Mouse (Mus musculus) heart, embryonic 14.5 days (tissue): Measurements from ENCODE around the gene Megf8. TPM values are rescaled to one million over a fixed set of nuclear protein-coding genes. Genes with fewer than 3 reads are reported as not detected.
A peak's percentile ranks its signal among the peaks of the same experiment; 100 is the strongest.

Source experiments
- ATAC-seq: fragments of 200-750 bp; cut with Nextera tagmentation; 2 replicates; pipeline ENCODE4 v1.8.0; 2017; ENCODE audit warnings: low read depth, moderate TSS enrichment; ENCODE audit not compliant: insufficient number of reproducible peaks, insufficient read depth, low FRiP score
- H3K27ac ChIP-seq, 2 experiments: fragments of 200-500 bp in 1 of 2; fragments of 300-500 bp in 1 of 2; sonication (generic) in 1 of 2; replicated peaks in 1 of 2; 2 replicates each; pipeline ENCODE4 v1.5.1; 2012 to 2014; ENCODE audit warnings: low read depth in 2 of 2, low read length in 2 of 2, control low read depth in 1 of 2, mild to moderate bottlenecking in 1 of 2, mixed read lengths in 1 of 2; ENCODE audit not compliant: control insufficient read depth in 1 of 2, insufficient read depth in 1 of 2
- H3K27me3 ChIP-seq: fragments of 300-500 bp; sonication (generic); 2 replicates; pipeline ENCODE4 v1.6.1; 2014; ENCODE audit warnings: mild to moderate bottlenecking, low read length, control low read depth; ENCODE audit not compliant: control insufficient read depth, insufficient read depth
- H3K36me3 ChIP-seq: fragments of 300-500 bp; sonication (generic); 2 replicates; pipeline ENCODE4 v1.6.1; 2014; ENCODE audit warnings: mild to moderate bottlenecking, control low read depth, low read length, mixed read lengths; ENCODE audit not compliant: control insufficient read depth, insufficient read depth
- H3K4me1 ChIP-seq, 2 experiments: fragments of 200-500 bp in 1 of 2; fragments of 300-500 bp in 1 of 2; sonication (generic) in 1 of 2; 2 replicates each; pipeline ENCODE4 v1.6.1; 2012 to 2014; ENCODE audit warnings: low read length in 2 of 2, control low read depth in 1 of 2, mixed read lengths in 1 of 2; ENCODE audit not compliant: control insufficient read depth in 2 of 2, insufficient read depth in 2 of 2
- H3K4me2 ChIP-seq: fragments of 300-500 bp; sonication (generic); 2 replicates; pipeline ENCODE4 v1.6.1; 2014; ENCODE audit warnings: mild to moderate bottlenecking, low read length
- H3K4me3 ChIP-seq, 2 experiments: fragments of 200-500 bp in 1 of 2; fragments of 300-500 bp in 1 of 2; sonication (generic) in 1 of 2; 2 replicates each; pipeline ENCODE4 v1.5.1; 2012 to 2014; ENCODE audit warnings: low read length in 2 of 2, mild to moderate bottlenecking in 2 of 2, control low read depth in 1 of 2, low read depth in 1 of 2, moderate library complexity in 1 of 2; ENCODE audit not compliant: control insufficient read depth in 1 of 2, insufficient read depth in 1 of 2
- H3K9ac ChIP-seq: fragments of 300-500 bp; sonication (generic); 2 replicates; pipeline ENCODE4 v1.6.1; 2014; ENCODE audit warnings: mild to moderate bottlenecking, low read length
- H3K9me3 ChIP-seq: fragments of 300-500 bp; sonication (generic); 2 replicates; pipeline ENCODE4 v1.6.1; 2016; ENCODE audit warnings: low read length, control low read depth; ENCODE audit not compliant: control insufficient read depth
- WGBS: fragments of 180-500 bp; shearing (Covaris S2); extraction: QIAGEN DNeasy Blood & Tissue Kit; methylation state at CpG from one replicate; pipeline ENCODE4 v1.1.7; 2014; 5-methylcytosine and 5-hydroxymethylcytosine counted together
- polyA plus RNA-seq: library from polyadenylated mRNA; unstranded; fragments of >200 nt; fragmentation: Nextera tagmentation; extraction: Ambion mirVana; gene quantifications from 2 replicates; pipeline ENCODE4 v1.2.1, GENCODE M21; 2014

The Megf8 gene
- polyA plus RNA-seq, 1 experiment from 2014 or later: 7.9 TPM

- no peak overlapping the region for H3K9ac ChIP-seq
- H3K4me2 ChIP-seq: no peak overlapping the region
- H3K9me3 ChIP-seq: no peaks in the 10 kb centered on the region
- no peak overlapping the region for H3K4me3 ChIP-seq
- WGBS: 80% methylated on average over 4 of the region's 4 CpGs
- H3K4me1 ChIP-seq: peaks cover 10 to 31% of the 10 kb centered on the region in 2 experiments; a peak in 3 of 4 replicates
- H3K27ac ChIP-seq: 0 out of 4 replicates have a peak overlapping the region, but pooled peaks of 1 of the 2 experiments have one; percentile 7
- H3K27me3 ChIP-seq: no peaks in the 10 kb centered on the region
- H3K36me3 ChIP-seq: peaks cover 66% of the 10 kb centered on the region
- ATAC-seq: no peak
These were observed 22.5 kb upstream of the Megf8 start for GRCm38 (mm10) chr7:25294495-25294894.

DNA sequence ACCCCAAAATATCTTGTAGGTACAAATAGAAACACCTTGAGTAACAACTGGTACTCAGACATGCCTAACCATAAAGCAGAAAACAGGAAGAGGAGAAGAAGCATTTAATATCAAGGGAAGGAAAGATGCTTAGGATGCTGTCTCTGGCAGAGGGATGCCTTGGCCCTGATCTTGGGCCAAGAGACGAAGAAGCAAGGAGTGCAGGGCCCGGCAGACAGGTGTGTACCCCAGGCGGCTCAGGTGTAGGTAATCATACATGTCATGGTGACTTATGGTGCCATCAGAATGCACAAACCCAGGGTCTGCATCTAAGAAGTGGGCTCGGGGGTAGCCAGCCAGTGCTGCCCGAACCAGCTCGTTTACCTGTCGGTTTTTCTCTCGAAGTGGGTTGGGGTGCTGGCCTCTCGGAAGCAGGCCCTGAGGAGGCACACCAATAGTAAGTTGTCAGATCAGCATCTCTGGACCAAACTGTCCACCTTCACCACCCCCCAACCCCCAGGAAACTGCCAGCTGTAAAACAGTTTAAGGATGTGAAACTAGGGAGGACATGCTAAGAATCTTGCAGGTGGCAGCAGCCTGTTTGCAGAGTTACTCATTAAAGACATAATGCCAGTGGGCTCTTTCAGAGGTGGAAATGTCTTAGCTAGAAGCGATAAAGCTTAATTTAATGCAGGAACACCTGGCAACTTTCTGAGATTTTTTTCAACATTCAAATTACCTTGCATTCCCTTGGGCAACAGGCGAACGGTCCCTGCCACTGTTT, 21.8 kb upstream of the Megf8 start:
- Histone ChIP-seq H3K4me1 (peaks cover 10 to 31% of the 10 kb centered on the region in 2 experiments; a peak in 3 of 4 replicates), H3K27ac (no peak overlapping the region), H3K9ac (no peak overlapping the region), H3K9me3 (no peaks in the 10 kb centered on the region), H3K36me3 (peaks cover 60% of the 10 kb centered on the region), H3K4me3 (no peak overlapping the region), H3K4me2 (no peak overlapping the region), H3K27me3 (no peaks in the 10 kb centered on the region)
- WGBS: 89% methylated on average over 12 of the region's 12 CpGs
- no peak for ATAC-seq

- ATAC-seq: peak; percentile 5; the same call in 1 of the 2 replicates
- H3K4me3 ChIP-seq: peak overlapping the region; percentile 81 to 82
- peak overlapping the region; percentile 92 for H3K4me2 ChIP-seq
- H3K27ac ChIP-seq: peak overlapping the region; percentile 81 to 84
- peaks cover 5 to 25% of the 10 kb centered on the region in 2 experiments; a peak in 3 of 4 replicates for H3K4me1 ChIP-seq
- 1% methylated on average over 21 of the region's 21 CpGs for WGBS
- H3K36me3 ChIP-seq: peaks cover 41% of the 10 kb centered on the region
- H3K9me3 ChIP-seq: no peaks in the 10 kb centered on the region
- peak overlapping the region; percentile 75 for H3K9ac ChIP-seq
- no peaks in the 10 kb centered on the region for H3K27me3 ChIP-seq
These were observed 20.0 kb upstream of the Megf8 start for GRCm38 (mm10) chr7:25296945-25297453.

DNA sequence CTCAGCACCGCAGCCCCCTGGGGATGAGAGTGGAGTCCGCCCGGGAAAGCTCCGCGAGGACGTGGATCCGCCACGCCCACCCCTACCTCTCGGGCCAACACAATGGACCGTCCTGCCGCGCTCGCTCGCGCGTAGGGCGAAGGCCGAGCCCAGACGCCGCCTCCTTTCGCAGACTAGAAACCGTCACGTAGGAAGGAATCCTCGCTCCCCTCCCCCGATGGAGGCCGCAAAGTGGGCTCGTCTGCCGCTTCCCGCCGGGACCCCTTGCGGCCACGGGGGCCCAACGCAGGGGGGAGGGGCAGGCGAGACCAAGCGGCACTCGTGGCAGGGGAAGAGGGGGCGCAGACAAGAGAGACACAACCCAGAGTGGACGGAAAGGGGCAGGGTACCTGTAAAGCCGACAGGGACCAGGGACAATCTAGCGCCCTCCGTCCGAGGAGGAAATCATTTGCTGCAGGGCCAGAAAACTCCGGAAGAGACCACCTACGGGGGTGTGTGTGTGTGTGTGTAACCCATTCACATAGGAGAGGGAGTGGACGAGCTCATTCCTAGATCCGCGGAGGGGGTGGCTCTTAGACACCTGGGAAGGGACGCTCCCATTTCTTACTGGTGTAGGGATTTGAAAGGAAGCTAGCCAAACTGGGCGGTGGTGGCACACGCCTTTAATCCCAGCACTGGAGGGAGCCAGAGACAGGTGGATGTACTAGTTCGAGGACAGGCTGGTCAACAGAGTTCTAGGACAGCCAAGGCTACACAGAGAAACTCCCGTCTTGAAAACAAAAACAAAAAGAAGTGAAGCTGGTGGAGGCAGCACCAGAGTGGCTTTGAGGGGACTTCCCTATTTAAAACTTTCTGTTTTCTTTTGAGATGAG, 19.3 kb upstream of the Megf8 start, which contains the start of gene Pafah1b3:
Gene Pafah1b3, minus strand, starts transcription at position 533 of the 872 bp plus-strand sequence.
- ATAC-seq: peak; percentile 84

GRCm38 (mm10) chr7:25301063-25301462, 15.9 kb upstream of the Megf8 start, which contains the start of gene Prr19:
TSS of gene Prr19 (plus strand) at chr7:25301411.
- Histone ChIP-seq H3K27ac (no peak within 1 kb of the TSS), H3K4me3 (no peak within 1 kb of the TSS), H3K4me1 (peaks cover 3 to 24% of the 10 kb centered on the region in 2 experiments; a peak in 3 of 4 replicates), H3K9ac (no peak within 1 kb of the TSS), H3K9me3 (no peaks in the 10 kb centered on the region), H3K4me2 (no peak within 1 kb of the TSS), H3K27me3 (no peaks in the 10 kb centered on the region; the same call in 1 of the 2 replicates), H3K36me3 (peaks cover 1% of the 10 kb centered on the region)
- WGBS: 54% methylated on average over 19 of the region's 19 CpGs
- no peak for ATAC-seq

More for the DNA sequence above, 19.3 kb upstream of the Megf8 start, which contains the start of gene Pafah1b3:
- peak within 1 kb of the TSS; percentile 81 to 84 for H3K27ac ChIP-seq
- whole genome bisulfite sequencing: under 1% methylated on average over 52 of the region's 52 CpGs
- H3K4me1 ChIP-seq: peaks cover 5 to 25% of the 10 kb centered on the region in 2 experiments; a peak in 3 of 4 replicates
- no peaks in the 10 kb centered on the region for H3K9me3 ChIP-seq
- H3K4me2 ChIP-seq: peak within 1 kb of the TSS; percentile 92
- H3K4me3 ChIP-seq: peak within 1 kb of the TSS; percentile 81 to 82
- H3K36me3 ChIP-seq: peaks cover 34% of the 10 kb centered on the region
- peak within 1 kb of the TSS; percentile 75 for H3K9ac ChIP-seq
- H3K27me3 ChIP-seq: no peaks in the 10 kb centered on the region

DNA sequence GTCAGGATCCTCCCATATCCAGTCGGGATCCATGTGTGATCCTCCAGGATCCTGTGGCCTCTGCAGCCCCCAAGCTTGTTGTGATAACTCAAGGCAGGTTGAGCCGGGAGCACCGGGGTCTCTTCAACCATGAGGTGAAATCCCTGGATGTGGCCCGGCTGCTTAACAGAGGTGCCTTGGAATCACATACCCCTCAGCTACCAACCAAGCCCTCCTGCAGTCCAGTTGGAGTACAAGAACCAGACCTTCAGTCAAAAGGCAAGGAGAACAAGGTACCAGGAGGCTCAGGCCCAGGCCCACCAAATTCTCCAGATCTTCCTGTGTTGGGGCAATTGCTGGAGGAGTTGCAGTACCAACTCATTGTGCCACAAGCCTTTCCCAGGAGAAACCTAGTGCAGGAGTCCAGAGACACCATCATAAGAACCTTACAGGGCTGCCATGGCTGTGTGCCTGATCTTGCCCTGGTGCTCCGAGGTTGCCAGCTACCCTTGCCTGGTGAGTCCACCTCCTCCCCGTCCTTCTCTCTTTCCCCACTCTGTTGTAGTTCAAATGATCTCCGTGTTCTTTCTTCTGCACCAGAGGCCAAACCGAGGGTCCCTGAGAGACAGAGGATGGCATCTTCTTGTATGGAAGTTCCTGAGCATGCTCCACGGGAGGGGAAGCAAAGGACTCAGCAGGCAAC, 13.8 kb upstream of the Megf8 start:
- Histone ChIP-seq H3K4me3 (no peak overlapping the region), H3K9ac (no peak overlapping the region), H3K9me3 (no peaks in the 10 kb centered on the region), H3K36me3 (no peaks in the 10 kb centered on the region), H3K4me2 (no peak overlapping the region), H3K4me1 (peaks cover 0 to 13% of the 10 kb centered on the region in 2 experiments; a peak in 3 of 4 replicates), H3K27ac (no peak overlapping the region), H3K27me3 (peaks cover 16% of the 10 kb centered on the region)
- ATAC-seq: no peak
- WGBS: 45% methylated on average over 9 of the region's 9 CpGs

DNA sequence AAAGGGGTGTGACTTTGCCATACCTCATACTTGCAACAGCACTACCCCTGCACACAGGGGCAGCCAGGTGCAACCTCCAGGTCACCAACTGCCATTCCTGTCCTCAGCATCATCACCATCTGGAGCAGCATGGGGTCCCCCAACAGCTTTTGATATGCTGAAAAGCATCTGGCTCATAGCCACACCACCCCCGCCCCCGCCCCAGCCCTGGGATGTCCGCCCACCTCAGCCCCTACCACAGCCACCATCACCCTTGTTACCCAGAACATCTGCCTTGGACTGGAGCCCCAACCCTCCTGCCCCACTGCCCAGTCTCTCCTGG, 13.3 kb upstream of the Megf8 start:
- 64% methylated on average over 3 of the region's 3 CpGs for WGBS

More for the DNA sequence above, 13.3 kb upstream of the Megf8 start:
- ATAC-seq: no peak
- Histone ChIP-seq H3K4me2 (no peak overlapping the region), H3K4me3 (no peak overlapping the region), H3K36me3 (no peaks in the 10 kb centered on the region), H3K27ac (no peak overlapping the region), H3K9ac (no peak overlapping the region), H3K27me3 (peaks cover 21% of the 10 kb centered on the region), H3K4me1 (peaks cover 0 to 8% of the 10 kb centered on the region in 2 experiments; a peak in 3 of 4 replicates), H3K9me3 (no peaks in the 10 kb centered on the region)
